Mouse (Mus musculus): Measurements from ENCODE around the gene Lemd1.
A peak's percentile ranks its signal among the peaks of the same experiment; 100 is the strongest.

- TF ChIP-seq CTCF (IDR thresholded peaks at IDR 0.05) (peak; percentile 59), EP300 (IDR thresholded peaks at IDR 0.05) (no peak)
Observed at GRCm38 (mm10) chr1:132165859-132166258, 25.4 kb upstream of the Lemd1 start.

All from lung, postnatal 0 days (tissue).